Mouse (Mus musculus) spleen, adult 2 months (tissue): ENCODE results near the gene Myo9b.

Experiments
- CTCF ChIP-seq: fragments of 200-500 bp; IDR thresholded peaks from 2 replicates; pipeline ENCODE4 v1.5.1; 2011; ENCODE audit warnings: mild to moderate bottlenecking, inconsistent platforms; ENCODE audit not compliant: insufficient read depth, insufficient read length, insufficient replicate concordance; ENCODE audit errors: extremely low read depth
- POLR2A ChIP-seq: fragments of 200-500 bp; IDR thresholded peaks from 2 replicates; pipeline ENCODE4 v1.6.1; 2011; ENCODE audit warnings: low read depth, low read length, inconsistent platforms

DNA sequence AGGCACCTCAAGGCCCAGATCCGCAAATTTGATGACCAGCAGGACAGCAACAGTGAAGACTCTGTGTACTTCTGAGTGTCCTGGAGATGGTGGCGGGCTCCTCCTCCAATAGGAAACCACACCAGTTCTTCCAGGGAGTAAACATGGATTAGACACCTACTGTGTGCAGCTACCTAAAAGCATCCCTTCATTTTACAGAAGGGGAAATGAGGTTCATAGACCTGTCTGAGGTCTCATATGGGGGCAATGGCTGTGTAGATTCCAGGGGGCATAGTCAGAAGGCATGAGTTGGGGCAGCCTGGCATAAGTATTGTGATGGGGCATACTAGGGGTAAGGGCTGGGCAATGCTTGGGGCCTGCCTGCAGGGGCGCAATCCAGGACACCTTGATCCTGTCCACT lies 100.5 kb downstream of the Myo9b start:
- TF ChIP-seq CTCF (no peak), POLR2A (no peak)
